Mouse (Mus musculus): ENCODE results near the gene Gm17622. TPM values are rescaled to one million over a fixed set of nuclear protein-coding genes. Genes with fewer than 3 reads are reported as not detected.

The Gm17622 gene
- polyA plus RNA-seq, 1 experiment from 2014 or later, result not detected

DNA sequence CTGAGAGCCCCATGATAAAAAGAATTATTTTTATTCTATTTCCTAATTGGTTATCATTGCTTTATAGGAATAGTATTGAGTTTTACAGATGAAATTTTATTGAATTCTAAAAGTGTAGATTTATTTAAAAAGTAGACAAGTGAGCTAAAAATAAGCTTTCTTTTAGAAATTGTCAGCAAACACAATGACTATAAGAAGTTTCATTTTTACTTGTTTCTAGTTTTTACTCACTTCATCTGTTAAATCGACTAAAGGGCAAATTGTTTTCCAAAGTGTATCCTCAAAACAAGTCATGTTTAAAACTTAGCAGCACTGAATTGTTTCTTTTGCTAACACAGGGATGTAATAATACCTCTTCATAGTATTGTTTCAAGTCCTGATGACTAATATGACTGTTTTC is 11.5 kb upstream of the Gm17622 start:
- TF ChIP-seq CTCF (IDR thresholded peaks at IDR 0.05; ENCODE audit: low read depth), result no peak
- Histone ChIP-seq H3K27me3 (ENCODE audit: insufficient read depth, low read length) (no peaks in the 10 kb centered on the region), H3K27ac (ENCODE audit: low read depth) (no peak overlapping the region), H3K4me2 (no peak overlapping the region), H3K9ac (no peak overlapping the region), H3K9me3 (ENCODE audit: low read depth, low read length) (no peaks in the 10 kb centered on the region), H3K4me3 (ENCODE audit: low read depth, low read length) (no peak overlapping the region), H3K4me1 (ENCODE audit: insufficient read depth) (no peaks in the 10 kb centered on the region), H3K36me3 (ENCODE audit: insufficient read depth) (peaks cover 3% of the 10 kb centered on the region; the same call in 1 of the 2 replicates)
- WGBS, result 95% methylated on average over 1 of the region's 1 CpGs
- DNase-seq (no peak), ATAC-seq (ENCODE audit: insufficient read depth) (no peak)

- no peak overlapping the region for H3K4me3 ChIP-seq (ENCODE audit: low read depth, low read length)
- H3K27ac ChIP-seq (ENCODE audit: low read depth), result no peak overlapping the region
- 84% methylated on average over 6 of the region's 6 CpGs for WGBS
- no peaks in the 10 kb centered on the region for H3K9me3 ChIP-seq (ENCODE audit: low read depth, low read length)
- no peak overlapping the region for H3K4me2 ChIP-seq
- ATAC-seq (ENCODE audit: insufficient read depth) (no peak), DNase-seq (no peak)
- no peak for TF ChIP-seq CTCF (IDR thresholded peaks at IDR 0.05; ENCODE audit: low read depth)
- peaks cover 19% of the 10 kb centered on the region for H3K36me3 ChIP-seq (ENCODE audit: insufficient read depth)
- no peaks in the 10 kb centered on the region for H3K4me1 ChIP-seq (ENCODE audit: insufficient read depth)
- no peaks in the 10 kb centered on the region for H3K27me3 ChIP-seq (ENCODE audit: insufficient read depth, low read length)
- H3K9ac ChIP-seq, result no peak overlapping the region
These were observed 3.3 kb upstream of the Gm17622 start for GRCm38 (mm10) chr13:96487230-96487629.

GRCm38 (mm10) chr13:96487968-96488367 is 2.6 kb upstream of the Gm17622 start:
- no peak for DNase-seq
- no peak for TF ChIP-seq CTCF (IDR thresholded peaks at IDR 0.05; ENCODE audit: low read depth)
- Histone ChIP-seq H3K9me3 (ENCODE audit: low read depth, low read length) (no peaks in the 10 kb centered on the region), H3K9ac (no peak overlapping the region), H3K4me1 (ENCODE audit: insufficient read depth) (no peaks in the 10 kb centered on the region), H3K27ac (ENCODE audit: low read depth) (no peak overlapping the region), H3K4me2 (no peak overlapping the region), H3K27me3 (ENCODE audit: insufficient read depth, low read length) (no peaks in the 10 kb centered on the region), H3K36me3 (ENCODE audit: insufficient read depth) (peaks cover 19% of the 10 kb centered on the region), H3K4me3 (ENCODE audit: low read depth, low read length) (no peak overlapping the region)
- no peak for ATAC-seq (ENCODE audit: insufficient read depth)
- 91% methylated on average over 6 of the region's 6 CpGs for WGBS

- Histone ChIP-seq H3K9me3 (ENCODE audit: low read depth, low read length) (no peaks in the 10 kb centered on the region), H3K27ac (ENCODE audit: low read depth) (no peak overlapping the region), H3K9ac (no peak overlapping the region), H3K36me3 (ENCODE audit: insufficient read depth) (peaks cover 9% of the 10 kb centered on the region), H3K4me2 (no peak overlapping the region), H3K4me1 (ENCODE audit: insufficient read depth) (no peaks in the 10 kb centered on the region), H3K27me3 (ENCODE audit: insufficient read depth, low read length) (no peaks in the 10 kb centered on the region), H3K4me3 (ENCODE audit: low read depth, low read length) (no peak overlapping the region)
- ATAC-seq (ENCODE audit: insufficient read depth) (no peak), DNase-seq (no peak)
- TF ChIP-seq CTCF (IDR thresholded peaks at IDR 0.05; ENCODE audit: low read depth), result no peak
- 80% methylated on average over 8 of the region's 8 CpGs for WGBS
These were observed 6.1 kb downstream of the Gm17622 start for GRCm38 (mm10) chr13:96496630-96497029.

- Histone ChIP-seq H3K9me3 (ENCODE audit: low read depth, low read length) (no peaks in the 10 kb centered on the region), H3K4me2 (no peak overlapping the region), H3K4me3 (ENCODE audit: low read depth, low read length) (no peak overlapping the region), H3K27ac (ENCODE audit: low read depth) (no peak overlapping the region), H3K9ac (no peak overlapping the region), H3K4me1 (ENCODE audit: insufficient read depth) (no peaks in the 10 kb centered on the region), H3K27me3 (ENCODE audit: insufficient read depth, low read length) (no peaks in the 10 kb centered on the region), H3K36me3 (ENCODE audit: insufficient read depth) (peaks cover 14% of the 10 kb centered on the region)
- WGBS, result 80% methylated on average over 2 of the region's 2 CpGs
- no peak for TF ChIP-seq CTCF (IDR thresholded peaks at IDR 0.05; ENCODE audit: low read depth)
- ATAC-seq (ENCODE audit: insufficient read depth) (no peak), DNase-seq (no peak)
These were observed 9.4 kb downstream of the Gm17622 start for GRCm38 (mm10) chr13:96499891-96500290.

DNA sequence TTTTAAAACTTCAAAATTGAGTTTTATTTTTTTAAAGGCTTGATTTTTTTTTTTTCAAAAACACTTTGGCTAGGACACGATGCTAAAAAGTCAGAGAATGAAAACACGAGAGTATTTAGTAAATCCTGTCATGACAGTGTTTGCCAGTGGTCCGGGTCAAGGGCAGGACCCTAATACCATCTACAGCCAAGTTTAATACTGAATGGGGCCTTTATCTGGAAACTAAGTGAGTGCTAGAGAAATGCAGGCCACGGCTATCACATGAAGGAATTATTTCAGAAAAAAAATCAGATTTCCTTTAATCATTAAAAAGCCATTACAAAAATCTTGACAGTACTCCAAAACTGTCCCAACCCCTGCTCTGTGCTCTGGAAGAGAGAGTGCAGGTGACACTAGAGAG is 15.1 kb downstream of the Gm17622 start:
- Histone ChIP-seq H3K36me3 (ENCODE audit: insufficient read depth) (peaks cover 7% of the 10 kb centered on the region; the same call in 1 of the 2 replicates), H3K9me3 (ENCODE audit: low read depth, low read length) (no peaks in the 10 kb centered on the region), H3K27me3 (ENCODE audit: insufficient read depth, low read length) (no peaks in the 10 kb centered on the region), H3K27ac (ENCODE audit: low read depth) (no peak overlapping the region), H3K4me1 (ENCODE audit: insufficient read depth) (no peaks in the 10 kb centered on the region), H3K4me3 (ENCODE audit: low read depth, low read length) (no peak overlapping the region), H3K4me2 (no peak overlapping the region), H3K9ac (no peak overlapping the region)
- DNase-seq (peak; percentile 65), ATAC-seq (ENCODE audit: insufficient read depth) (no peak)
- TF ChIP-seq CTCF (IDR thresholded peaks at IDR 0.05; ENCODE audit: low read depth), result no peak
- 37% methylated on average over 4 of the region's 4 CpGs for WGBS

DNA sequence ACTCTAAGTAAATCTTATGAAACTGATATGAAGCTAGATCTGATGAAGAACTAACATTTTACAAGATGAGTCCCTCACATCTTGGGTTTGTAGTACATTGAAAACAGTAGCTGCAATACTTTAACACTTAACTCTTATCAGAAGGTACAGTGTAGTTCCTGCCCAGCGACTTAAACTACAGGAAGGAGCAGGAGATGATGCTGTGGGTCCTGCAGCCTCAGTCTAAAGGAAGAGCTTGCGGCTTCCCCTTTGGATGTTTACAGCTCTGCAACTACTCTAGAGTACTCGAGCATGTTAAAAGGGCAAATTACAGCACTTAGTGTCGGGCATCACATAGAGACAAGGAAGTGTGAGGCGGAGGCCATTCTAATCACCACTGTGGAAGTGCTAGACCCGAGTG is 15.8 kb downstream of the Gm17622 start:
- Histone ChIP-seq H3K9me3 (ENCODE audit: low read depth, low read length) (no peaks in the 10 kb centered on the region), H3K4me2 (no peak overlapping the region), H3K27me3 (ENCODE audit: insufficient read depth, low read length) (no peaks in the 10 kb centered on the region), H3K9ac (no peak overlapping the region), H3K27ac (ENCODE audit: low read depth) (no peak overlapping the region), H3K4me3 (ENCODE audit: low read depth, low read length) (no peak overlapping the region), H3K36me3 (ENCODE audit: insufficient read depth) (peaks cover 4% of the 10 kb centered on the region; the same call in 1 of the 2 replicates), H3K4me1 (ENCODE audit: insufficient read depth) (no peaks in the 10 kb centered on the region)
- 61% methylated on average over 6 of the region's 6 CpGs for WGBS
- no peak for ATAC-seq (ENCODE audit: insufficient read depth)
- no peak for DNase-seq
- no peak for TF ChIP-seq CTCF (IDR thresholded peaks at IDR 0.05; ENCODE audit: low read depth)

DNA sequence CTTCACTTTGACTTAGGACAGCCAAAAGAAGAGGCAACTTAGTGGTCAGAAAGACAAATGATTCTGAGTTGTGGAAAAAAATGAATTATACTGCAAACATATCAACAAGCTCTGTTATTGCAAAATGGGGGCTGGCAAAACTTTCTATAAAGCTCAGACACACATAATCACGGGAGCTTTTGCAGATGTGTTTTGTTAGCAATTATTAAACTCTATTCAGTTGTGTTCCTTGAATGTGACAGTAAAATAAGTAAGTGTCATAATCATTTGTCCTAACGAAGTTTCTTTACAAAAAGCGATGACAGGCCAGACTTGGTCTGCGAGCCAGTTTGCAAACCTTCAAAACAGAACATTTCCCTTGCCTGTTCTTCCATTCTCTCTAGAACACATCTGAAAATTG is 17.0 kb downstream of the Gm17622 start:
- Histone ChIP-seq H3K27me3 (ENCODE audit: insufficient read depth, low read length) (no peaks in the 10 kb centered on the region), H3K27ac (ENCODE audit: low read depth) (no peak overlapping the region), H3K4me1 (ENCODE audit: insufficient read depth) (peaks cover 4% of the 10 kb centered on the region; the same call in 1 of the 2 replicates), H3K36me3 (ENCODE audit: insufficient read depth) (peaks cover 4% of the 10 kb centered on the region; the same call in 1 of the 2 replicates), H3K4me2 (no peak overlapping the region), H3K4me3 (ENCODE audit: low read depth, low read length) (no peak overlapping the region), H3K9me3 (ENCODE audit: low read depth, low read length) (no peaks in the 10 kb centered on the region), H3K9ac (no peak overlapping the region)
- 58% methylated on average over 4 of the region's 4 CpGs for WGBS
- TF ChIP-seq CTCF (IDR thresholded peaks at IDR 0.05; ENCODE audit: low read depth), result no peak
- peak; percentile 71 for DNase-seq
- no peak; the same call in 1 of the 2 replicates for ATAC-seq (ENCODE audit: insufficient read depth)
